Mouse (Mus musculus) neural tube, embryonic 15.5 days (tissue): ENCODE results near the gene Fhl3. TPM values are rescaled to one million over a fixed set of nuclear protein-coding genes. Genes with fewer than 3 reads are reported as not detected.
"Not testable (repeated sequence)": the region's sequence is repeated elsewhere in the genome, so short reads cannot be mapped to it uniquely, and the experiment has no call there.

ENCODE experiments used
- ATAC-seq: fragments of 200-750 bp; cut with Nextera tagmentation; 2 replicates; pipeline ENCODE4 v1.8.0; 2017; ENCODE audit warnings: mild to moderate bottlenecking, moderate TSS enrichment, moderate library complexity; ENCODE audit not compliant: low FRiP score
- H3K27ac ChIP-seq: fragments of 300-500 bp; sonication (generic); replicated peaks from 2 replicates; pipeline ENCODE4 v1.5.1; 2015; ENCODE audit warnings: mild to moderate bottlenecking, inconsistent platforms
- H3K27me3 ChIP-seq: fragments of 300-500 bp; sonication (generic); replicated peaks from 2 replicates; pipeline ENCODE4 v1.6.1; 2015; ENCODE audit warnings: inconsistent platforms
- H3K36me3 ChIP-seq: fragments of 300-500 bp; sonication (generic); 2 replicates; pipeline ENCODE4 v1.6.1; 2015; ENCODE audit warnings: inconsistent platforms
- H3K4me1 ChIP-seq: fragments of 300-500 bp; sonication (generic); 2 replicates; pipeline ENCODE4 v1.6.1; 2015; ENCODE audit warnings: inconsistent platforms
- H3K4me2 ChIP-seq: fragments of 300-500 bp; sonication (generic); 2 replicates; pipeline ENCODE4 v1.6.1; 2015; ENCODE audit warnings: inconsistent platforms, mild to moderate bottlenecking, moderate library complexity
- H3K4me3 ChIP-seq: fragments of 300-500 bp; sonication (generic); replicated peaks from 2 replicates; pipeline ENCODE4 v1.5.1; 2015; ENCODE audit warnings: mild to moderate bottlenecking, inconsistent platforms
- H3K9ac ChIP-seq: fragments of 300-500 bp; sonication (generic); replicated peaks from 2 replicates; pipeline ENCODE4 v1.6.1; 2015; ENCODE audit warnings: mild to moderate bottlenecking, inconsistent platforms
- H3K9me3 ChIP-seq: fragments of 300-500 bp; sonication (generic); replicated peaks from 2 replicates; pipeline ENCODE4 v1.6.1; 2016; ENCODE audit warnings: inconsistent platforms
- WGBS: fragments of 180-500 bp; shearing (Covaris S2); methylation state at CpG from one replicate; pipeline ENCODE4 v1.1.7; 2015; ENCODE audit warnings: mixed read lengths; 5-methylcytosine and 5-hydroxymethylcytosine counted together
- polyA plus RNA-seq: library from polyadenylated mRNA; unstranded; fragments of >200 nt; fragmentation: Nextera tagmentation; extraction: Ambion mirVana; gene quantifications from 2 replicates; pipeline ENCODE4 v1.2.1, GENCODE M21; 2015

Fhl3 gene
- polyA plus RNA-seq, 1 experiment from 2014 or later, result 1.8 TPM

- H3K4me1 ChIP-seq, result peaks cover 37% of the 10 kb centered on the region
- H3K4me3 ChIP-seq, H3K9ac ChIP-seq, H3K9me3 ChIP-seq, ATAC-seq, H3K4me2 ChIP-seq, H3K27ac ChIP-seq: not testable (repeated sequence)
- peaks cover 19% of the 10 kb centered on the region for H3K36me3 ChIP-seq
- WGBS, result 79% methylated on average over 5 of the region's 5 CpGs
- H3K27me3 ChIP-seq, result peaks cover 20% of the 10 kb centered on the region
These were observed 13.3 kb downstream of the Fhl3 start for GRCm38 (mm10) chr4:124713850-124714249.

- peak within 1 kb of the TSS; percentile 82 for H3K9ac ChIP-seq
- no peaks in the 10 kb centered on the region for H3K9me3 ChIP-seq
- peaks cover 10% of the 10 kb centered on the region for H3K27me3 ChIP-seq
- peak within 1 kb of the TSS; percentile 96 for H3K4me2 ChIP-seq
- H3K27ac ChIP-seq, result peak within 1 kb of the TSS; percentile 82
- H3K4me1 ChIP-seq, result peaks cover 28% of the 10 kb centered on the region
- H3K36me3 ChIP-seq, result peaks cover 29% of the 10 kb centered on the region
- peak; percentile 93 for ATAC-seq
- under 1% methylated on average over 57 of the region's 57 CpGs for WGBS
- peak within 1 kb of the TSS; percentile 85 for H3K4me3 ChIP-seq
These were observed 14.3 kb downstream of the Fhl3 start, which contains the start of gene Sf3a3 for GRCm38 (mm10) chr4:124714545-124715481. Gene Sf3a3, plus strand, starts transcription at chr4:124714776.

- Histone ChIP-seq H3K27ac (no peak overlapping the region), H3K27me3 (no peaks in the 10 kb centered on the region), H3K9ac (no peak overlapping the region), H3K36me3 (peaks cover 67% of the 10 kb centered on the region), H3K4me2 (no peak overlapping the region), H3K4me3 (no peak overlapping the region), H3K4me1 (peaks cover 21% of the 10 kb centered on the region), H3K9me3 (no peaks in the 10 kb centered on the region)
- ATAC-seq, result no peak
- WGBS, result 95% methylated on average over 4 of the region's 4 CpGs
These were observed 18.6 kb downstream of the Fhl3 start for GRCm38 (mm10) chr4:124719101-124719500.

- H3K4me3 ChIP-seq, result no peak overlapping the region
- no peaks in the 10 kb centered on the region for H3K9me3 ChIP-seq
- no peak overlapping the region for H3K9ac ChIP-seq
- no peaks in the 10 kb centered on the region for H3K27me3 ChIP-seq
- no peak overlapping the region for H3K27ac ChIP-seq
- ATAC-seq, result no peak
- H3K4me1 ChIP-seq, result no peaks in the 10 kb centered on the region
- 93% methylated on average over 6 of the region's 6 CpGs for WGBS
- H3K36me3 ChIP-seq, result peaks cover 96% of the 10 kb centered on the region
- no peak overlapping the region for H3K4me2 ChIP-seq
These were observed 25.6 kb downstream of the Fhl3 start for GRCm38 (mm10) chr4:124726121-124726520.

- peaks cover 23% of the 10 kb centered on the region for H3K4me1 ChIP-seq
- no peaks in the 10 kb centered on the region for H3K9me3 ChIP-seq
- ATAC-seq, result no peak
- WGBS, result 59% methylated on average over 2 of the region's 2 CpGs
- no peak overlapping the region for H3K4me2 ChIP-seq
- H3K4me3 ChIP-seq, result no peak overlapping the region
- no peak overlapping the region for H3K9ac ChIP-seq
- no peaks in the 10 kb centered on the region for H3K27me3 ChIP-seq
- H3K36me3 ChIP-seq, result peaks cover 19% of the 10 kb centered on the region
- H3K27ac ChIP-seq, result peak overlapping the region; percentile 48
These were observed 36.5 kb downstream of the Fhl3 start for GRCm38 (mm10) chr4:124736952-124737351.

GRCm38 (mm10) chr4:124737486-124737885 is 37.0 kb downstream of the Fhl3 start:
- ATAC-seq, result no peak
- peaks cover 13% of the 10 kb centered on the region for H3K36me3 ChIP-seq
- no peak overlapping the region for H3K9ac ChIP-seq
- WGBS, result 82% methylated on average over 5 of the region's 5 CpGs
- no peaks in the 10 kb centered on the region for H3K27me3 ChIP-seq
- no peak overlapping the region for H3K4me3 ChIP-seq
- H3K4me2 ChIP-seq, result no peak overlapping the region
- peaks cover 28% of the 10 kb centered on the region for H3K4me1 ChIP-seq
- 0 out of 2 replicates have a peak overlapping the region, but pooled peaks have one; percentile 48 for H3K27ac ChIP-seq
- no peaks in the 10 kb centered on the region for H3K9me3 ChIP-seq

GRCm38 (mm10) chr4:124738013-124738412 is 37.5 kb downstream of the Fhl3 start:
- H3K9me3 ChIP-seq, result no peaks in the 10 kb centered on the region
- 62% methylated on average over 4 of the region's 4 CpGs for WGBS
- H3K27ac ChIP-seq, result no peak overlapping the region
- no peak overlapping the region for H3K9ac ChIP-seq
- no peaks in the 10 kb centered on the region for H3K27me3 ChIP-seq
- no peak overlapping the region for H3K4me2 ChIP-seq
- no peak for ATAC-seq
- no peak overlapping the region for H3K4me3 ChIP-seq
- H3K36me3 ChIP-seq, result peaks cover 8% of the 10 kb centered on the region
- H3K4me1 ChIP-seq, result peaks cover 33% of the 10 kb centered on the region

GRCm38 (mm10) chr4:124738783-124739182 is 38.3 kb downstream of the Fhl3 start:
- peaks cover under 1% of the 10 kb centered on the region; the same call in 1 of the 2 replicates for H3K36me3 ChIP-seq
- H3K4me3 ChIP-seq, result no peak overlapping the region
- H3K9ac ChIP-seq, result no peak overlapping the region
- H3K27me3 ChIP-seq, result no peaks in the 10 kb centered on the region
- WGBS, result 65% methylated on average over 1 of the region's 1 CpGs
- no peak for ATAC-seq
- H3K4me1 ChIP-seq, result peaks cover 36% of the 10 kb centered on the region
- H3K27ac ChIP-seq, result no peak overlapping the region
- H3K4me2 ChIP-seq, result no peak overlapping the region
- H3K9me3 ChIP-seq, result no peaks in the 10 kb centered on the region

- ATAC-seq, result peak; percentile 86
- peaks cover 28% of the 10 kb centered on the region for H3K4me1 ChIP-seq
- H3K9ac ChIP-seq, result peak within 1 kb of the TSS; percentile 64
- peak within 1 kb of the TSS; percentile 78 for H3K4me2 ChIP-seq
- H3K27me3 ChIP-seq, result no peaks in the 10 kb centered on the region
- H3K9me3 ChIP-seq, result no peaks in the 10 kb centered on the region
- H3K36me3 ChIP-seq, result peaks cover 9% of the 10 kb centered on the region
- H3K27ac ChIP-seq, result peak within 1 kb of the TSS; percentile 52
- 16% methylated on average over 25 of the region's 25 CpGs for whole genome bisulfite sequencing
- peak within 1 kb of the TSS; percentile 62 for H3K4me3 ChIP-seq
These were observed 41.2 kb downstream of the Fhl3 start, which contains the start of gene Inpp5b for GRCm38 (mm10) chr4:124741376-124742343. Gene Inpp5b, plus strand, starts transcription at chr4:124741850.

GRCm38 (mm10) chr4:124742839-124743238 is 42.3 kb downstream of the Fhl3 start:
- H3K9me3 ChIP-seq, result no peaks in the 10 kb centered on the region
- WGBS, result 90% methylated on average over 11 of the region's 11 CpGs
- H3K9ac ChIP-seq, result no peak overlapping the region
- no peak overlapping the region for H3K4me3 ChIP-seq
- H3K4me2 ChIP-seq, result peak overlapping the region; percentile 78; the same call in 1 of the 2 replicates
- peaks cover 18% of the 10 kb centered on the region for H3K36me3 ChIP-seq
- H3K4me1 ChIP-seq, result peaks cover 17% of the 10 kb centered on the region
- H3K27ac ChIP-seq, result no peak overlapping the region
- H3K27me3 ChIP-seq, result no peaks in the 10 kb centered on the region
- ATAC-seq, result no peak

GRCm38 (mm10) chr4:124746577-124746976 is 46.1 kb downstream of the Fhl3 start:
- no peak overlapping the region for H3K4me3 ChIP-seq
- no peaks in the 10 kb centered on the region for H3K9me3 ChIP-seq
- no peak overlapping the region for H3K4me2 ChIP-seq
- H3K4me1 ChIP-seq, result peaks cover 18% of the 10 kb centered on the region
- 79% methylated on average over 7 of the region's 7 CpGs for WGBS
- no peak overlapping the region for H3K27ac ChIP-seq
- no peak for ATAC-seq
- H3K9ac ChIP-seq, result no peak overlapping the region
- peaks cover 26% of the 10 kb centered on the region for H3K36me3 ChIP-seq
- H3K27me3 ChIP-seq, result no peaks in the 10 kb centered on the region
